Comparison of ENCODE assay signal across 20 mouse cellular contexts in genomic region chr10:8320771-8321170, GRCm38 (mm10).
"Had no signal": no experiment of that assay in that cellular context is flagged by ENCODE, and none has a peak within 500 bp of the region (broad histone marks: within the 10 kb centered on the region; RNA-seq: fewer than 3 reads in every experiment).

No protein-coding gene starts in this region.

- ATAC-seq: lung, postnatal 0 days; midbrain, embryonic 13.5 days; midbrain, embryonic 15.5 days had no signal

- DNase-seq: lung, adult 2 months; lung, postnatal 14 days; lung, postnatal 36 days; retina, postnatal 1 day; right cerebral cortex, adult 18-20 months; right cerebral cortex, postnatal 25 days; right cerebral cortex, postnatal 4 days; spleen, adult 18-20 months; thymus, adult 18-20 months; thymus, postnatal 14 days; thymus, postnatal 36 days had no signal

- H3K4me3 ChIP-seq: lung, embryonic 15.5 days; megakaryocyte, embryonic 14.5 days; midbrain, embryonic 13.5 days; midbrain, embryonic 15.5 days; myocyte; neural tube, embryonic 13.5 days; neural tube, embryonic 15.5 days had no signal

- H3K27ac ChIP-seq: lung, embryonic 15.5 days; macrophage; midbrain, embryonic 13.5 days; midbrain, embryonic 15.5 days; neural tube, embryonic 13.5 days; neural tube, embryonic 15.5 days had no signal
